Mouse (Mus musculus): ENCODE results near the gene Emilin2.
"Not testable (repeated sequence)": the region's sequence is repeated elsewhere in the genome, so short reads cannot be mapped to it uniquely, and the experiment has no call there.

Gene Emilin2

GRCm38 (mm10) chr17:71311340-71312171 is at the start of gene Emilin2:
Gene Emilin2, minus strand, starts transcription at chr17:71311978.
- DNase-seq (ENCODE audit: low spot score): no peak

- DNase-seq (ENCODE audit: low spot score): no peak
Measured at GRCm38 (mm10) chr17:71355526-71355925, 43.7 kb upstream of the Emilin2 start.

- DNase-seq (ENCODE audit: low spot score): no peak
Measured at GRCm38 (mm10) chr17:71354205-71354604, 42.4 kb upstream of the Emilin2 start.

GRCm38 (mm10) chr17:71348188-71348587 is 36.4 kb upstream of the Emilin2 start:
- no peak for DNase-seq (ENCODE audit: low spot score)

- no peak for DNase-seq (ENCODE audit: low spot score)
Measured at GRCm38 (mm10) chr17:71342006-71342405, 30.2 kb upstream of the Emilin2 start.

GRCm38 (mm10) chr17:71338627-71339026 is 26.8 kb upstream of the Emilin2 start:
- DNase-seq (ENCODE audit: low spot score): no peak

GRCm38 (mm10) chr17:71337546-71337945 is 25.8 kb upstream of the Emilin2 start:
- DNase-seq (ENCODE audit: low spot score): no peak

GRCm38 (mm10) chr17:71336421-71336820 is 24.6 kb upstream of the Emilin2 start:
- DNase-seq (ENCODE audit: low spot score): no peak

GRCm38 (mm10) chr17:71332298-71332697 is 20.5 kb upstream of the Emilin2 start:
- DNase-seq (ENCODE audit: low spot score): no peak

- DNase-seq (ENCODE audit: low spot score): not testable (repeated sequence)
Measured at GRCm38 (mm10) chr17:71320731-71321130, 9.0 kb upstream of the Emilin2 start.

- no peak for DNase-seq (ENCODE audit: low spot score)
Measured at GRCm38 (mm10) chr17:71319361-71319760, 7.6 kb upstream of the Emilin2 start.

GRCm38 (mm10) chr17:71317571-71317970 is 5.8 kb upstream of the Emilin2 start:
- DNase-seq (ENCODE audit: low spot score): no peak

GRCm38 (mm10) chr17:71314315-71314714 is 2.5 kb upstream of the Emilin2 start:
- DNase-seq (ENCODE audit: low spot score): no peak

GRCm38 (mm10) chr17:71310486-71311339 is 1.1 kb downstream of the Emilin2 start:
- DNase-seq (ENCODE audit: low spot score): no peak

GRCm38 (mm10) chr17:71309711-71310485 is 1.9 kb downstream of the Emilin2 start:
- no peak for DNase-seq (ENCODE audit: low spot score)

- DNase-seq (ENCODE audit: low spot score): no peak
Measured at GRCm38 (mm10) chr17:71309141-71309540, 2.6 kb downstream of the Emilin2 start.

GRCm38 (mm10) chr17:71308296-71308695 is 3.5 kb downstream of the Emilin2 start:
- DNase-seq (ENCODE audit: low spot score): no peak

- DNase-seq (ENCODE audit: low spot score): no peak
Measured at GRCm38 (mm10) chr17:71307251-71307790, 4.5 kb downstream of the Emilin2 start.

- no peak for DNase-seq (ENCODE audit: low spot score)
Measured at GRCm38 (mm10) chr17:71306716-71307115, 5.1 kb downstream of the Emilin2 start.

- DNase-seq (ENCODE audit: low spot score): no peak
Measured at GRCm38 (mm10) chr17:71306091-71306490, 5.7 kb downstream of the Emilin2 start.

- DNase-seq (ENCODE audit: low spot score): no peak
Measured at GRCm38 (mm10) chr17:71303444-71303843, 8.3 kb downstream of the Emilin2 start.

GRCm38 (mm10) chr17:71301413-71301812 is 10.4 kb downstream of the Emilin2 start:
- DNase-seq (ENCODE audit: low spot score): no peak

Measured in ovary, adult 18-20 months (tissue).